Mouse (Mus musculus) neural tube, embryonic 11.5 days (tissue): ENCODE measurements around the gene Nnat. TPM values are rescaled to one million over a fixed set of nuclear protein-coding genes. Genes with fewer than 3 reads are reported as not detected.

ENCODE experiments used
- ATAC-seq: fragments of 200-750 bp; cut with Nextera tagmentation; 2 replicates; pipeline ENCODE4 v1.8.0; 2017; ENCODE audit warnings: moderate number of reproducible peaks, mild to moderate bottlenecking, moderate TSS enrichment, moderate library complexity; ENCODE audit not compliant: insufficient read depth, low FRiP score, low TSS enrichment
- DNase-seq: peaks from one replicate; pipeline ENCODE4 v3.0.0-alpha.2; 2015; ENCODE audit warnings: low spot score
- H3K27ac ChIP-seq: fragments of 300-500 bp; sonication (generic); 2 replicates; pipeline ENCODE4 v1.5.1; 2014; ENCODE audit warnings: low read depth, mild to moderate bottlenecking, low read length
- H3K27me3 ChIP-seq: fragments of 300-500 bp; sonication (generic); 2 replicates; pipeline ENCODE4 v1.6.1; 2014; ENCODE audit warnings: mild to moderate bottlenecking, low read length, mixed read lengths; ENCODE audit not compliant: control insufficient read depth, insufficient read depth
- H3K36me3 ChIP-seq: fragments of 300-500 bp; sonication (generic); 2 replicates; pipeline ENCODE4 v1.6.1; 2014; ENCODE audit warnings: mild to moderate bottlenecking, low read length, moderate library complexity, mixed read lengths; ENCODE audit not compliant: control insufficient read depth, insufficient read depth
- H3K4me1 ChIP-seq: fragments of 300-500 bp; sonication (generic); 2 replicates; pipeline ENCODE4 v1.6.1; 2014; ENCODE audit warnings: low read length, mixed read lengths; ENCODE audit not compliant: control insufficient read depth, insufficient read depth
- H3K4me2 ChIP-seq: fragments of 300-500 bp; sonication (generic); 2 replicates; pipeline ENCODE4 v1.6.1; 2014; ENCODE audit warnings: low read depth, mild to moderate bottlenecking, moderate library complexity
- H3K4me3 ChIP-seq: fragments of 300-500 bp; sonication (generic); 2 replicates; pipeline ENCODE4 v1.5.1; 2014; ENCODE audit warnings: low read depth, low read length
- H3K9ac ChIP-seq: fragments of 300-500 bp; sonication (generic); 2 replicates; pipeline ENCODE4 v1.6.1; 2014; ENCODE audit warnings: mild to moderate bottlenecking, low read length
- H3K9me3 ChIP-seq: fragments of 300-500 bp; sonication (generic); 2 replicates; pipeline ENCODE4 v1.6.1; 2016; ENCODE audit warnings: low read length; ENCODE audit not compliant: control insufficient read depth
- WGBS: fragments of 180-500 bp; shearing (Covaris S2); extraction: QIAGEN DNeasy Blood & Tissue Kit; methylation state at CpG from one replicate; pipeline ENCODE4 v1.1.7; 2014; 5-methylcytosine and 5-hydroxymethylcytosine counted together
- polyA plus RNA-seq: library from polyadenylated mRNA; unstranded; fragments of >200 nt; fragmentation: Nextera tagmentation; extraction: Ambion mirVana; gene quantifications from 2 replicates; pipeline ENCODE4 v1.2.1, GENCODE M21; 2014

Gene Nnat
- polyA plus RNA-seq, 1 experiment from 2014 or later: 1,357 TPM

DNA sequence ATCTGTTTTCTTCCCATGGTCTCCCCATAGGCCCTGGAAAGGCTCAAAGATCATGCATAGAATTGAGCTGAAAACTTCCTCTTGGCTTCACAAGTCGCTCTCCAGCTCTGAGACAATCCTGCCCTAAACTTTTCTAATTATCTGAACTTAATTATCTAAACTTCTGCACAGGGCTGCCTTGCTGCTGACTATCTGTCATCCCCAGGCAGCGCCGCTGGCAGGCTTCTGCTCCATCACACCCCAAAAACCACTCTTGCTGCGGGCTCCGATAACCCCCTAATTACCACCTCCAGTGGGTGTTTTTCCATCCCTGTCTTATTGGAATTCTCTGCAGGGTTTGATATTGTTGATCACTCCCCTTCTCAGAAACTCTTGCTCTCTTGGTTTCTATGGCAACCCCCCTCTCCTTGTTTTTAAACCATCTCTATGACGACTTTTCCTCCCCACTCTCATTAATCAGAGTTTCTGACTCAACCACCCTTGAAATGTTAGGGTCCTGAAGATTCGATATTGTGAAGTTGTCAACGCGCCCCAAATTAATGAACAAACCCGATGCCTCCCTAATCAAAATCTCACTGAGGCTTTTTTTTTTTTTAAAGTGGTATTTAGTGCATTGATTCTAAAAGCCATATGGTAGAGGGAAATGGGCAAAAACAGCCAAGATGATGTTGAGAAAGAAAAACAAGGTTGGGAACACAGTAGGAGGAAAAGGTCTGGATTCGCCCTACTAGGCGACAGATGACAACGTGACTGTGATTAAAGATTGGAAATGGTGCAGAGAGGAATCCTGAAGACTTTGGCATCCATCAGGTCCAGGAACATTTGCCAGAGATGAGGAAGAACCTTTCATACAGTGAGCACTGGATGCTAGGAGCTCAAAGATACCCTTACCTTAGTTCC, 29.6 kb upstream of the Nnat start:
- Histone ChIP-seq H3K4me1 (0 out of 2 replicates have a peak, but pooled peaks cover 5% of the 10 kb centered on the region), H3K27ac (no peak overlapping the region), H3K36me3 (no peaks in the 10 kb centered on the region), H3K9me3 (no peaks in the 10 kb centered on the region), H3K4me2 (no peak overlapping the region), H3K27me3 (no peaks in the 10 kb centered on the region), H3K9ac (no peak overlapping the region), H3K4me3 (no peak overlapping the region)
- whole genome bisulfite sequencing: 74% methylated on average over 13 of the region's 13 CpGs
- DNase-seq (no peak), ATAC-seq (no peak)

DNA sequence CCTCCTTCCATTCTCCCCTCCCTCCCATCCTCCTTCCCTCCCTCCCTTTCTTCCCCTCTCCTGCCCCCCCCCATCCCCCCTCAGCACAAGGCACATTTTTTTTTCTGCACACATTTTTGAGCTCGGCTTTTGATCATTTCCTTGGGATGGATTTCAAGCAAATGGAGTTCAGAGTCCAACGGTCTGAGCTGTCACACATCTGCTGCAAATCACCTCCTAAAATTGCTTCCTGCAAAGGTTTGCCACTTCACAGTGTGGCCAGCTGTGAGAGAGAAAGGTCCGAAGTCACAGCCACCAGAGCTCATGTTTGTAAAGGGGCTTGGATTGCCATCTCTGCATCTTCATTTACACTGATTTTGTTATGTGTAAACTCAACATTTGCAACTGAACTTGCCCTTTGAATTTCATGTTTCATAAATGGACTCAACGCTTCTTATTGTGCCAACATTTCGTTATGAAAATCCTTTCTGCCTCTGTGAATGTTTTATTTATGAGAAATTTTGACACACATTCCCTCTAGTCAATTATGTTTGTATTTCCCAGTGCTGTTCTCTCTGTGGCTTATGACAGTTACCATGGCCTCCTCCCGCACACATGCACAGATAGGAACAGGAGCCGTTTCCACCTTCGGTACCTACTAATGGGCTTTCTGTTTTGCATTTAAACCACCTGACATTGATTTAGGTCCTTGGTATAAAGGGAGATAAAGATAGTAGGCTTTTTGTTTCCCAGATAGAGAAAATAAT, 28.0 kb upstream of the Nnat start:
- no peaks in the 10 kb centered on the region for H3K27me3 ChIP-seq
- DNase-seq (no peak), ATAC-seq (no peak)
- H3K36me3 ChIP-seq: no peaks in the 10 kb centered on the region
- H3K9ac ChIP-seq: no peak overlapping the region
- WGBS: 58% methylated on average over 8 of the region's 8 CpGs
- no peak overlapping the region for H3K27ac ChIP-seq
- H3K4me3 ChIP-seq: no peak overlapping the region
- no peak overlapping the region for H3K4me2 ChIP-seq
- peaks cover 5% of the 10 kb centered on the region; the same call in 1 of the 2 replicates for H3K4me1 ChIP-seq
- H3K9me3 ChIP-seq: no peaks in the 10 kb centered on the region

DNA sequence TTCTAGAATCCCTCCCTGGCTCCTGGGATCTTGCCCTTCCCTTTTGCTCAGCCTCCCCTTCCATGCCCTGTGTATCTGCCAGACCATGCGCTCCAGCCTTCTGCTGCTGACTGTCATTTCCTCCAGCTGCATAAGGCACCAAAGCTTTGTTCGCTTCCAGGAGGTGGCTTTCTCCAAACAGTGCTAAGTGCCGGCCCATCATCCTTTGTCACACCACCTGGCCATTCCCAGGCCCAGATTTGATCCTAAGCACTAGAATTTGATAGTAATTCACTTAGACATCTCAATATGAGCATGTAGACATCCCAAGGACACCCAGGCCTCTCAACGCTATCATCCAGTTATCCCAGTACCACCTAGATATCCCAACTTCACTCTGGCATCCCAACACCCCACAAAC, 25.7 kb upstream of the Nnat start:
- no peak overlapping the region for H3K27ac ChIP-seq
- no peaks in the 10 kb centered on the region for H3K9me3 ChIP-seq
- WGBS: 71% methylated on average over 4 of the region's 4 CpGs
- no peak overlapping the region for H3K4me2 ChIP-seq
- H3K4me1 ChIP-seq: peaks cover 5% of the 10 kb centered on the region; the same call in 1 of the 2 replicates
- no peak overlapping the region for H3K4me3 ChIP-seq
- ATAC-seq (no peak), DNase-seq (no peak)
- H3K9ac ChIP-seq: no peak overlapping the region
- H3K36me3 ChIP-seq: no peaks in the 10 kb centered on the region; the same call in 1 of the 2 replicates
- no peaks in the 10 kb centered on the region for H3K27me3 ChIP-seq

DNA sequence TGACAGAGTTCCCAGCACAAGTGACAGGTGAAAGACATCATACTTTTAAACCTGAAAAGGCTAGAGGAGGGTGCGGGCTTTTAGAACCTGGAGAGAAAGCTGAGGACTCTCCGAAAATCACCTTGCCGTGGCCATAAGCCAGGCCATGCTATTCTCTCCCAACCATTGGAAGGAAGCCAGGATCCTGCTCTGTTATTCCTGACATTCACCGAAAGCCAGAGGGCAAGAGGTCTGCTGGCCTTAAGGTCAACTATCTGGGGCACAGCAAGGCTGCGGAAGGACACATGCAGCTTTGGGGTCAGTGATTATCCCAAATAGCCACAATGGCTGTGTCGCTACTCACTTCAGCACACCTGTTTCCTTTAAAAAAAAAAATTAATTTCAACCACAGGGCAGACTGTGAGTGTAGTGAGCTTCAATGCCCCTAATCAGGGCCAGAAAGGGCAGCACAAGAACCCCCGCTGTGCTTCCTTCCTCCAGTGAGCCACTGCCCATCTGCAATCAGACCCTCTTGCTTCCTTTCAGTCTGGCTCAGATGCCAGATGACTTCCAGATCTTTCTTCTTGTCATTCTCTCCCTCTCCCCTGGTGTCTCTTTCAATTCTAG, 23.3 kb upstream of the Nnat start:
- Histone ChIP-seq H3K27me3 (no peaks in the 10 kb centered on the region), H3K4me1 (peaks cover 22% of the 10 kb centered on the region)
- no peak for DNase-seq

DNA sequence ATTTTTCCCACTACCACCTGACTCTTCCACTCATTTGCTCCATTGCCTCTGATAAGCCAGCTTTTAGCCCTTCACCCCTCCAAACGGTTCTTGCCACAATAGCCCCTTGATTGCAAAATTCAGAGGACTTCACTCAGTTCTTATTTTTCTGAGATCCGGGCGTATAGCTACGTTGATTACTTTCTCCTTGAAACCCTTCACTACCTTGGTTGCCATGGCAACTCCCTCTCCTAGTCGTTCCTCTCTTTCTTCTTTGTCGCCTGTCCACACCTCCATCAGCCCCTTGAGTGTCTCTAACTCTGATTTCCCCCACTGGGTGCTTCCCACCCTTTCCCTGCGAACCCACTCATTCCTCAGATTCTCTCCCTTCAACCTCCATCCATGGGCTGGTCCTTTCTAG, 22.8 kb upstream of the Nnat start:
- H3K4me2 ChIP-seq: no peak overlapping the region
- H3K27me3 ChIP-seq: no peaks in the 10 kb centered on the region
- H3K36me3 ChIP-seq: no peaks in the 10 kb centered on the region; the same call in 1 of the 2 replicates
- peaks cover 24% of the 10 kb centered on the region for H3K4me1 ChIP-seq
- no peak overlapping the region for H3K9ac ChIP-seq
- H3K27ac ChIP-seq: no peak overlapping the region
- WGBS: 39% methylated on average over 7 of the region's 7 CpGs
- H3K4me3 ChIP-seq: no peak overlapping the region
- no peaks in the 10 kb centered on the region for H3K9me3 ChIP-seq
- ATAC-seq (no peak), DNase-seq (no peak)

More for the DNA sequence above, 23.3 kb upstream of the Nnat start:
- Histone ChIP-seq H3K4me3 (no peak overlapping the region), H3K4me2 (no peak overlapping the region), H3K9ac (no peak overlapping the region), H3K36me3 (no peaks in the 10 kb centered on the region; the same call in 1 of the 2 replicates), H3K9me3 (no peaks in the 10 kb centered on the region), H3K27ac (no peak overlapping the region)
- WGBS: 48% methylated on average over 7 of the region's 7 CpGs
- no peak for ATAC-seq

DNA sequence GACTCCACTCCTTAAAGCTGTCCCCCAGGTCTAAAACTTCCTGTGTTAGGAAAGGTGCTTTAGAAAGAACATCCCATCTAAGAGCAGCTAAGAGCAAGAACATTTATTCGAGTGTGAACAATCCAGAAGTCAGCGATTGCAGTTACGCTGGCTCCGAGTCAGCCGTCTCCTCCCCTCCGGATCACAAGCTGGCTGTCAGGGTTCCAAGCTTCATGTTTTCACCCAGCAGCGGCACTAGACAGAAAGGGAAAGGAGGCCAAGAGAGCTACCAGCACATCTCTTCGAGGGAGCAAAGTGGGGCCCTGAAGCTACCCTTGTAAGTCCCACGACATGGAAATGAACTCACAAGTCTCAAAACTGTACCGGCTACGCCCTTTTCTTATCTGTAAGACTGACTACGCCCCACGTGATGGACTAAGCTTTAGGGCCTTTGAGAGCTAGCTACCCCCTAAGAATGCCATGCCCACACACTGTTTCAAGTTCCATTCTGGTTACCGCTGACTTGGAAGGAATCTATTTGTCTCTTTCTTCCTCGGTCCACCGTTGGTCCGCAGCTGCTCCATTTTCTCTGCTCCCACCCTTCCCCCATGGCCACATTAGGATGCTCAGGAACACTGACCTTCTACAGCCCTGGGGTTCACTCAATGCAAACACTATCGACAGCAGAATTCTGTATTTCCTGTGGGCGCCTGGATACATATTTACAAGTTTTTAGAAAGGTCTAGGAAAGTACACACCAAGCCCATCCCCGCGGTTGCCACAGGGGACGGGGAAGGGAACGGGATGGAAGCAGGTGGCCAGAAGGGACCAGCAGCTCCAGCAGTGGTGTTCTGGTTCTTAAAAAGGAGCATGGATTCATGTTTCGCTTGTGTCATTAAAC, 19.6 kb upstream of the Nnat start:
- Histone ChIP-seq H3K4me1 (peaks cover 26% of the 10 kb centered on the region), H3K36me3 (no peaks in the 10 kb centered on the region; the same call in 1 of the 2 replicates), H3K9me3 (no peaks in the 10 kb centered on the region), H3K27me3 (no peaks in the 10 kb centered on the region), H3K4me2 (no peak overlapping the region), H3K27ac (peak overlapping the region; percentile 58), H3K9ac (peak overlapping the region; percentile 14), H3K4me3 (no peak overlapping the region)
- whole genome bisulfite sequencing: 75% methylated on average over 24 of the region's 24 CpGs
- peak; percentile 49 for DNase-seq
- ATAC-seq: peak; percentile 41; the same call in 1 of the 2 replicates

DNA sequence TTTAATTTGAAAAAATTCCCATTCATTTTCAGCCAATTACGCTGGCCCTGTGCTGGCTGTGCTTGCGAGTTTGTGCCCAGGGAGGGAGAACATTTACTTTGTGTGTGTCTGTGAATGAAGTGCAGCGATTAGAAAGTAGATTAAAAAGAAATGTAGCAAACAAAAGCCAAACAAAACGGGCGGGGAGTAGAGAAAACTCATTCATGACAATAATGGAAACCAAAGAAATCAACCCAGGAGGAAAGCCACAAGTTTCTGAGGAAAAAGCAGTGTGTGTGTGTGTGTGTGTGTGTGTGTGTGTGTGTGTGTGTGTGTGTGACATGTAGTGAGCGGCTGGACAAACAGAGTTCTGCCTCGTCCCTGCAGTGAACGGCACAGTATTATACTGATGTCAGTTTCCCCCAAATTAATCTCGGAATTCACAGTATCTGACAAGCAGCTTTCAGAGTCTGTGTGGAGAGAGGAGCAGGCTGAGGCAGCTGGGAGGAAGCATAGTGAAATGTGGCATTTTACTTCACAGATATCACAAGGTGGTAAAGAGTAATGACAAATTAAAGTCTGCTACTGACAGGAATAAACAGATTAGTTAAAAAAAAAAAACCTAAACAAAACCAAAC, 18.8 kb upstream of the Nnat start:
- peak overlapping the region; percentile 58 for H3K27ac ChIP-seq
- ATAC-seq (peak; percentile 41; the same call in 1 of the 2 replicates), DNase-seq (no peak)
- no peaks in the 10 kb centered on the region for H3K27me3 ChIP-seq
- H3K36me3 ChIP-seq: no peaks in the 10 kb centered on the region; the same call in 1 of the 2 replicates
- H3K4me1 ChIP-seq: peaks cover 27% of the 10 kb centered on the region
- no peak overlapping the region for H3K4me2 ChIP-seq
- WGBS: 52% methylated on average over 9 of the region's 9 CpGs
- no peak overlapping the region for H3K4me3 ChIP-seq
- peak overlapping the region; percentile 14 for H3K9ac ChIP-seq
- H3K9me3 ChIP-seq: no peaks in the 10 kb centered on the region
